Mouse (Mus musculus) induced T-regulatory cell, adult 2 months (primary cell): ENCODE data around the gene Agbl1.
A peak's percentile ranks its signal among the peaks of the same experiment; 100 is the strongest.

Experiments
- DNase-seq: peaks from one replicate; pipeline ENCODE4 v3.0.0-alpha.2; 2012; ENCODE audit warnings: low read depth

Gene Agbl1

GRCm38 (mm10) chr7:76392296-76392940, 162.7 kb downstream of the Agbl1 start:
- DNase-seq, result no peak

GRCm38 (mm10) chr7:76392941-76393817, 163.5 kb downstream of the Agbl1 start:
- DNase-seq, result peak; percentile 29

GRCm38 (mm10) chr7:76407930-76408557, 178.4 kb downstream of the Agbl1 start:
- DNase-seq, result no peak

GRCm38 (mm10) chr7:76409020-76409419, 179.3 kb downstream of the Agbl1 start:
- no peak for DNase-seq

GRCm38 (mm10) chr7:76410403-76411180, 180.9 kb downstream of the Agbl1 start:
- DNase-seq, result no peak

GRCm38 (mm10) chr7:76411933-76412587, 182.4 kb downstream of the Agbl1 start:
- DNase-seq, result no peak

- DNase-seq, result no peak
Observed at GRCm38 (mm10) chr7:76416084-76416597, 186.5 kb downstream of the Agbl1 start.

GRCm38 (mm10) chr7:76438581-76438980, 208.9 kb downstream of the Agbl1 start:
- DNase-seq, result no peak

- DNase-seq, result no peak
Observed at GRCm38 (mm10) chr7:76438988-76439387, 209.3 kb downstream of the Agbl1 start.

- DNase-seq, result no peak
Observed at GRCm38 (mm10) chr7:76462361-76463001, 232.8 kb downstream of the Agbl1 start.

GRCm38 (mm10) chr7:76466427-76466826, 236.7 kb downstream of the Agbl1 start:
- DNase-seq, result no peak

GRCm38 (mm10) chr7:76474233-76474632, 244.5 kb downstream of the Agbl1 start:
- no peak for DNase-seq

- DNase-seq, result no peak
Observed at GRCm38 (mm10) chr7:76485546-76485945, 255.9 kb downstream of the Agbl1 start.

GRCm38 (mm10) chr7:76487519-76487918, 257.8 kb downstream of the Agbl1 start:
- no peak for DNase-seq

GRCm38 (mm10) chr7:76524291-76524690, 294.6 kb downstream of the Agbl1 start:
- no peak for DNase-seq

- DNase-seq, result no peak
Observed at GRCm38 (mm10) chr7:76546456-76546855, 316.8 kb downstream of the Agbl1 start.

GRCm38 (mm10) chr7:76547313-76547712, 317.6 kb downstream of the Agbl1 start:
- DNase-seq, result no peak

- no peak for DNase-seq
Observed at GRCm38 (mm10) chr7:76551860-76552259, 322.2 kb downstream of the Agbl1 start.

- DNase-seq, result no peak
Observed at GRCm38 (mm10) chr7:76560564-76561258, 331.0 kb downstream of the Agbl1 start.

- DNase-seq, result no peak
Observed at GRCm38 (mm10) chr7:76562506-76562905, 332.8 kb downstream of the Agbl1 start.
